Mouse (Mus musculus) gastrocnemius, adult 8-10 months (tissue): Measurements from ENCODE around the gene Alk. TPM values are rescaled to one million over a fixed set of nuclear protein-coding genes. Genes with fewer than 3 reads are reported as not detected.

Experiments used
- DNase-seq, 2 experiments: peaks; one replicate each; pipeline ENCODE4 v3.0.0; 2022; ENCODE audit warnings: low spot score in 2 of 2
- total RNA-seq, 4 experiments: library from RNA; stranded (reverse); gene quantifications; 2 replicates each; pipeline ENCODE4 v1.2.4; 2022

Gene Alk
- not detected for total RNA-seq

- DNase-seq = peak; percentile 13 to 43
These were observed at the start of gene Alk for GRCm38 (mm10) chr17:72604610-72604980. Gene Alk, minus strand, starts transcription at chr17:72604627.

GRCm38 (mm10) chr17:72652801-72653200 is 48.4 kb upstream of the Alk start:
- no peak for DNase-seq

- no peak for DNase-seq
These were observed 44.3 kb upstream of the Alk start for GRCm38 (mm10) chr17:72648607-72649217.

GRCm38 (mm10) chr17:72646167-72646566 is 41.7 kb upstream of the Alk start:
- DNase-seq = no peak

- no peak for DNase-seq
These were observed 35.7 kb upstream of the Alk start for GRCm38 (mm10) chr17:72640095-72640494.

GRCm38 (mm10) chr17:72639400-72639799 is 35.0 kb upstream of the Alk start:
- no peak for DNase-seq

- peak; percentile 38 to 46 for DNase-seq
These were observed 1.8 kb upstream of the Alk start for GRCm38 (mm10) chr17:72606251-72606650.

- DNase-seq = no peak
These were observed 379 bp downstream of the Alk start for GRCm38 (mm10) chr17:72603886-72604609.

- peak in 1 of 2 experiments; percentile 26 for DNase-seq
These were observed 1.1 kb downstream of the Alk start for GRCm38 (mm10) chr17:72603118-72603885.

GRCm38 (mm10) chr17:72600806-72601205 is 3.6 kb downstream of the Alk start:
- DNase-seq = no peak

GRCm38 (mm10) chr17:72587671-72588070 is 16.8 kb downstream of the Alk start:
- DNase-seq = no peak

GRCm38 (mm10) chr17:72580142-72580541 is 24.3 kb downstream of the Alk start:
- no peak for DNase-seq

GRCm38 (mm10) chr17:72579321-72579720 is 25.1 kb downstream of the Alk start:
- DNase-seq = no peak

GRCm38 (mm10) chr17:72571379-72571778 is 33.0 kb downstream of the Alk start:
- no peak for DNase-seq

GRCm38 (mm10) chr17:72569491-72569890 is 34.9 kb downstream of the Alk start:
- no peak for DNase-seq

GRCm38 (mm10) chr17:72563423-72563822 is 41.0 kb downstream of the Alk start:
- DNase-seq = no peak

- no peak for DNase-seq
These were observed 43.0 kb downstream of the Alk start for GRCm38 (mm10) chr17:72561471-72561870.

- DNase-seq = no peak
These were observed 43.7 kb downstream of the Alk start for GRCm38 (mm10) chr17:72560771-72561170.

GRCm38 (mm10) chr17:72557029-72557735 is 47.2 kb downstream of the Alk start:
- no peak for DNase-seq

- no peak for DNase-seq
These were observed 58.2 kb downstream of the Alk start for GRCm38 (mm10) chr17:72546274-72546673.

GRCm38 (mm10) chr17:72535304-72535703 is 69.1 kb downstream of the Alk start:
- DNase-seq = no peak

GRCm38 (mm10) chr17:72532266-72532665 is 72.2 kb downstream of the Alk start:
- no peak for DNase-seq
